Mouse (Mus musculus) small intestine, adult 10 weeks (tissue): ENCODE results near the gene Gm3286. TPM values are rescaled to one million over a fixed set of nuclear protein-coding genes. Genes with fewer than 3 reads are reported as not detected.

Experiments
- polyA plus RNA-seq: library from polyadenylated mRNA; stranded (reverse); fragments of 350-450 nt; fragmentation: Illumina TruSeq; extraction: RNeasy Lipid Tissue Mini Kit (QIAGEN cat#74804); gene quantifications from one replicate; pipeline ENCODE4 v1.2.3, GENCODE M21; 2014; ENCODE audit warnings: low replicate concordance

Gene Gm3286
- not detected for polyA plus RNA-seq

GRCm38 (mm10) chr5:95510458-95510857 is at the start of gene Gm3286:
Gene Gm3286 (plus strand): TSS chr5:95510758.

Other genes starting within 250 kb of the Gm3286 start
- gene Gm10424, start 238.0 kb upstream of the Gm3286 start, polyA plus RNA-seq = not detected
- 1.3 TPM for gene Gm3259, start 204.8 kb upstream of the Gm3286 start, polyA plus RNA-seq
- not detected for gene D5Ertd577e, start 54.0 kb upstream of the Gm3286 start, polyA plus RNA-seq
- not detected for gene Gm7971, start 84.1 kb downstream of the Gm3286 start, polyA plus RNA-seq
- not detected for gene Gm7978, start 225.4 kb downstream of the Gm3286 start, polyA plus RNA-seq
- gene Gm7982, start 231.3 kb downstream of the Gm3286 start, polyA plus RNA-seq = not detected